Mouse (Mus musculus): ENCODE data around the gene Ppp4r1.

GRCm38 (mm10) chr17:65750301-65750700 is 32.1 kb upstream of the Ppp4r1 start:
- TF ChIP-seq USF1 (IDR thresholded peaks at IDR 0.05; ENCODE audit: low read depth, low read length) (no peak), EP300 (IDR thresholded peaks at IDR 0.05; ENCODE audit: low read length) (no peak)
